ENCODE assay signal across 19 mouse cellular contexts in genomic region chr16:42921436-42921835, GRCm38 (mm10).
"Had no signal": no experiment of that assay in that cellular context is flagged by ENCODE, and none has a peak within 500 bp of the region (broad histone marks: within the 10 kb centered on the region; RNA-seq: fewer than 3 reads in every experiment).

No protein-coding gene starts in this region.

- H3K9ac ChIP-seq: kidney, embryonic 15.5 days; limb, embryonic 13.5 days; liver, embryonic 13.5 days; neural tube, embryonic 13.5 days had no signal

- H3K9me3 ChIP-seq: kidney, embryonic 15.5 days; limb, embryonic 10.5 days; limb, embryonic 13.5 days; liver, embryonic 13.5 days; neural tube, embryonic 13.5 days had no signal

- DNase-seq: kidney, adult 8-10 months; kidney, postnatal 10 days; kidney, postnatal 36 days; liver; liver, embryonic 13.5 days; lung, adult 2 months; lung, postnatal 14 days; lung, postnatal 4 days; midbrain, embryonic 14.5 days; retina, postnatal 1 day; thymus, adult 18-20 months; thymus, postnatal 14 days; thymus, postnatal 4 days had no signal

- H3K36me3 ChIP-seq: kidney, embryonic 15.5 days; limb, embryonic 10.5 days; limb, embryonic 13.5 days; liver, embryonic 13.5 days; neural tube, embryonic 13.5 days had no signal

- H3K27me3 ChIP-seq: kidney, embryonic 15.5 days; limb, embryonic 13.5 days; liver, embryonic 13.5 days; neural tube, embryonic 13.5 days had no signal

- H3K4me2 ChIP-seq: kidney, embryonic 15.5 days; limb, embryonic 13.5 days; liver, embryonic 13.5 days; midbrain, embryonic 11.5 days; neural tube, embryonic 13.5 days had no signal

- H3K4me3 ChIP-seq: kidney, embryonic 15.5 days; limb, embryonic 10.5 days; limb, embryonic 13.5 days; liver, embryonic 13.5 days; myocyte; neural tube, embryonic 13.5 days had no signal

- H3K27ac ChIP-seq: kidney, embryonic 15.5 days; limb, embryonic 10.5 days; limb, embryonic 13.5 days; liver, embryonic 13.5 days; neural tube, embryonic 13.5 days had no signal

- H3K4me1 ChIP-seq: kidney, embryonic 15.5 days; limb, embryonic 10.5 days; limb, embryonic 13.5 days; liver, embryonic 13.5 days; neural tube, embryonic 13.5 days had no signal
